Mouse (Mus musculus): Measurements from ENCODE around the gene Glod4.

The Glod4 gene

GRCm38 (mm10) chr11:76148055-76149008 lies 95.2 kb downstream of the Glod4 start:
- POLR2A ChIA-PET, result interaction anchor here in 1 of 4 experiments (0.6 to 1.3 kb wide), 4 partner anchors 13 to 49 kb away, joined by 3 to 5 read pairs (median 4); no protein-coding TSS in a partner anchor
- CTCF ChIA-PET, result interaction anchor here in 3 of 4 experiments (0.5 to 0.7 kb wide), 4 partner anchors 70 to 1392 kb away, joined by 3 to 11 read pairs (median 6); no protein-coding TSS in a partner anchor

- ChIA-PET CTCF (interaction anchor here in 2 of 4 experiments (0.6 to 1.4 kb wide), 2 partner anchors 179 to 200 kb away, joined by 3 to 24 read pairs; no protein-coding TSS in a partner anchor), POLR2A (interaction anchor here in 3 of 4 experiments (0.6 to 1.5 kb wide), 10 partner anchors 13 to 524 kb away, joined by 3 to 5 read pairs (median 4); no protein-coding TSS in a partner anchor)
Measured at GRCm38 (mm10) chr11:76146187-76147010, 97.1 kb downstream of the Glod4 start.

GRCm38 (mm10) chr11:76145169-76145568 lies 98.4 kb downstream of the Glod4 start:
- CTCF ChIA-PET, result no interaction called here
- POLR2A ChIA-PET, result interaction anchor here in 2 of 4 experiments (0.5 to 1.0 kb wide), 2 partner anchors 12 to 74 kb away, joined by 3 to 5 read pairs; no protein-coding TSS in a partner anchor

- ChIA-PET CTCF (no interaction called here), POLR2A (interaction anchor here in 2 of 4 experiments (0.6 to 1.0 kb wide), 2 partner anchors 12 to 82 kb away, joined by 3 read pairs; no protein-coding TSS in a partner anchor)
Measured at GRCm38 (mm10) chr11:76144386-76144785, 99.1 kb downstream of the Glod4 start.

GRCm38 (mm10) chr11:76137996-76138395 lies 105.5 kb downstream of the Glod4 start:
- POLR2A ChIA-PET, result no interaction called here
- CTCF ChIA-PET, result interaction anchor here in 1 of 4 experiments (0.6 kb wide), 1 partner anchor 369 kb away, joined by 4 read pairs; no protein-coding TSS in a partner anchor

GRCm38 (mm10) chr11:76135641-76136437 lies 107.7 kb downstream of the Glod4 start:
- ChIA-PET POLR2A (interaction anchor here in 1 of 4 experiments (0.5 kb wide), 1 partner anchor 15 kb away, joined by 3 read pairs; no protein-coding TSS in a partner anchor), CTCF (no interaction called here)

GRCm38 (mm10) chr11:76130859-76131258 lies 112.7 kb downstream of the Glod4 start:
- CTCF ChIA-PET, result no interaction called here
- POLR2A ChIA-PET, result interaction anchor here in 1 of 4 experiments (1.2 kb wide), 1 partner anchor 28 kb away, joined by 4 read pairs; no protein-coding TSS in a partner anchor

GRCm38 (mm10) chr11:76125386-76125785 lies 118.1 kb downstream of the Glod4 start:
- POLR2A ChIA-PET, result no interaction called here
- CTCF ChIA-PET, result no interaction called here

GRCm38 (mm10) chr11:76123517-76123916 lies 120.0 kb downstream of the Glod4 start:
- POLR2A ChIA-PET, result no interaction called here

GRCm38 (mm10) chr11:76122571-76122970 lies 121.0 kb downstream of the Glod4 start:
- ChIA-PET CTCF (no interaction called here), POLR2A (no interaction called here)

More at GRCm38 (mm10) chr11:76123517-76123916, 120.0 kb downstream of the Glod4 start:
- CTCF ChIA-PET, result no interaction called here

GRCm38 (mm10) chr11:76121086-76121485 lies 122.4 kb downstream of the Glod4 start:
- ChIA-PET CTCF (interaction anchor here in 1 of 4 experiments (0.7 kb wide), 1 partner anchor 152 kb away, joined by 17 read pairs; no protein-coding TSS in a partner anchor), POLR2A (interaction anchor here in 1 of 4 experiments (0.6 kb wide), 1 partner anchor 182 kb away, joined by 3 read pairs; no protein-coding TSS in a partner anchor)

- ChIA-PET POLR2A (interaction anchor here in 3 of 4 experiments (0.6 to 0.7 kb wide), 3 partner anchors 15 to 1961 kb away, joined by 3 to 6 read pairs (median 3); no protein-coding TSS in a partner anchor), CTCF (interaction anchor here in 1 of 4 experiments (0.7 kb wide), 1 partner anchor 152 kb away, joined by 17 read pairs; no protein-coding TSS in a partner anchor)
Measured at GRCm38 (mm10) chr11:76120407-76120901, 123.1 kb downstream of the Glod4 start.

- POLR2A ChIA-PET, result no interaction called here
- CTCF ChIA-PET, result no interaction called here
Measured at GRCm38 (mm10) chr11:76110416-76110815, 133.1 kb downstream of the Glod4 start.

- ChIA-PET POLR2A (interaction anchor here in 1 of 4 experiments (0.5 kb wide), 1 partner anchor 81 kb away, joined by 4 read pairs; no protein-coding TSS in a partner anchor), CTCF (interaction anchor here in 1 of 4 experiments (0.5 kb wide), 1 partner anchor 389 kb away, joined by 5 read pairs; no protein-coding TSS in a partner anchor)
Measured at GRCm38 (mm10) chr11:76106551-76107496, 136.7 kb downstream of the Glod4 start.

- ChIA-PET CTCF (interaction anchor here in 1 of 4 experiments (0.6 kb wide), 1 partner anchor 67 kb away, joined by 4 read pairs; no protein-coding TSS in a partner anchor), POLR2A (interaction anchor here in 2 of 4 experiments (0.5 to 1.3 kb wide), 2 partner anchors 11 to 1246 kb away, joined by 3 to 4 read pairs; no protein-coding TSS in a partner anchor)
Measured at GRCm38 (mm10) chr11:76101154-76101553, 142.4 kb downstream of the Glod4 start.

- CTCF ChIA-PET, result no interaction called here
- POLR2A ChIA-PET, result interaction anchor here in 1 of 4 experiments (0.6 kb wide), 1 partner anchor 357 kb away, joined by 3 read pairs; no protein-coding TSS in a partner anchor
Measured at GRCm38 (mm10) chr11:76099193-76099975, 144.1 kb downstream of the Glod4 start.

All from embryonic stem cell, embryonic (primary cell).